Mouse (Mus musculus): Measurements from ENCODE around the gene Astn2. TPM values are rescaled to one million over a fixed set of nuclear protein-coding genes. Genes with fewer than 3 reads are reported as not detected.
A peak's percentile ranks its signal among the peaks of the same experiment; 100 is the strongest.

Gene Astn2
- 10 to 100 TPM; 22.1 to 26.8 TPM for total RNA-seq (2021)
- long read RNA-seq, experiment 1, partial matches to known transcripts: 1 of 12 reads
- long read RNA-seq, experiment 1, other reads (novel, unspliced or antisense): 11 of 12 reads
- long read RNA-seq, experiment 2, partial matches to known transcripts: 0 of 38 reads
- long read RNA-seq, experiment 2, other reads (novel, unspliced or antisense): 38 of 38 reads

DNA sequence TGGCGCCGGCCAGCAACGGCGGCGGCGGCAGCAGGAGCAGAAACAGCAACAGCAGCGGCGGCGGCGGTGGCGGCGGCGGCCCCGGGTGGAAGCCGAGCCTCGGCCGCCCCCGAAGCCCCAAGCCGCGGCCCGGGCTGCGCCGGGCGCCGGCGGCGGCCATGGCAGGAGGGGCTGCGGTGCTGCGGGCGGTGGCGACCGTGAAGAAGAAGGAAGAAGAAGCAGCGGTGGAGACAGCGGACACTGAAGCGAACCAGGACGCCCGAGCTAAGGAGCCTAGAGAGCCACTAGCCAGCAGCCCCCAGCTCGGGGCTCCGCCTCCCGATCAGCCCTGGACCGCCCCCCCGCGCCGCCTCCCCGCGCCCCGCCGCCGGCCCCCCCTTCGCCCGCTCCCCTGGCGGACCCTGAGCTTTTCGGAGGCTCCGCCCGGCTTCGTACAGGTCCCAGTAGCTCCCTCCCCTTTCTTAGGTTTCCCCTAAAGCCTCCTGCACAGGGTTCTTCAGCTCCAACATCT, at the start of gene Astn2:
Astn2 (minus strand) TSS at position 411 of the 511 bp plus-strand sequence.
- peak in 1 of 2 experiments; percentile 22 for DNase-seq (ENCODE audit: low spot score in 2 of 2)

GRCm38 (mm10) chr4:66450115-66450514, 45.7 kb upstream of the Astn2 start:
- DNase-seq (ENCODE audit: low spot score in 2 of 2): peak in 1 of 2 experiments; percentile 27

- DNase-seq (ENCODE audit: low spot score in 2 of 2): no peak
Observed at GRCm38 (mm10) chr4:66431256-66431655, 26.8 kb upstream of the Astn2 start.

- DNase-seq (ENCODE audit: low spot score in 2 of 2): peak in 1 of 2 experiments; percentile 21
Observed at GRCm38 (mm10) chr4:66425804-66426203, 21.4 kb upstream of the Astn2 start.

DNA sequence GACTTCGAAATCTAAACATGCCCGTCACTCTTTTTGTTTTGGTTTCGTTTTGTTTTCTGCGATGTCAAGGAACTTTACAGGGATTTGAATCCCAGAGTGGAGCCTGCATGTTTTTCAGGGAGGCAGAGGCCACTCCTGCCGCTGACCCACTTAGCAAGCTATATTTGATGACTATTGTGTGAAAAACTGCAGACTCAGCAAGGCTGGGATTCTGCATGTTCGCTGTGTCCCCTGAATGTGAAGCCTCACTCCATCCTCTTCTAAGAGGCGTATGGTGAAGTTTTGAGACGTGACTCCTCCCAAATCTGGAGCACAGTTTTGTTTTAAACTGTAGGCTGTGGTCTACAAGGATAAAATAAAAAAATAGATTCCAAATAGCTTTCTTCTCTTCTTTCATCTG, 10.4 kb upstream of the Astn2 start:
- no peak for DNase-seq (ENCODE audit: low spot score in 2 of 2)

- peak in 1 of 2 experiments; percentile 18 for DNase-seq (ENCODE audit: low spot score in 2 of 2)
Observed at GRCm38 (mm10) chr4:66405086-66405485, 675 bp upstream of the Astn2 start.

GRCm38 (mm10) chr4:66403708-66404200, 657 bp downstream of the Astn2 start:
- peak in 1 of 2 experiments; percentile 43 for DNase-seq (ENCODE audit: low spot score in 2 of 2)

GRCm38 (mm10) chr4:66403116-66403707, 1.2 kb downstream of the Astn2 start:
- DNase-seq (ENCODE audit: low spot score in 2 of 2): no peak

DNA sequence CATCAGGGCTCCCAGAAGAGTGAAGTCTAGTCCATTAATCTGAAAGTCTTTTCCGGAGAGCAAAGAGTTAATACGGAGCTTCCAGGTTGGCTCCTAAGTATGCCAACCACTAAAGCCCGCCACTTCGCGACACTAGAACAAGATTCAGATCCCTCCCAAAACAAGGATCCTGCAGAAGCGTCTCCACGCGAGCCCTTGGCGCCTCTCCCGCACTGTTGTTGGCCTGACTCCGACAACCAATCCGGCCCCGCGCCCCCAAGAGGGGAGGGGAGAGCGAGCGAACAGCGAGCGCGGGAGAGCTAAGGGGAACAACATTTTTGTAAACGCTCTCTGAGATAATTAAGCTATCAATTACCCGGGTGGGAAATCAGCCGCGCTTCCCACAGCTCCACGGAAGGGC, 1.8 kb downstream of the Astn2 start:
- DNase-seq (ENCODE audit: low spot score in 2 of 2): peak; percentile 34 to 43

GRCm38 (mm10) chr4:66401186-66401681, 3.2 kb downstream of the Astn2 start:
- DNase-seq (ENCODE audit: low spot score in 2 of 2): peak; percentile 40 to 62

DNA sequence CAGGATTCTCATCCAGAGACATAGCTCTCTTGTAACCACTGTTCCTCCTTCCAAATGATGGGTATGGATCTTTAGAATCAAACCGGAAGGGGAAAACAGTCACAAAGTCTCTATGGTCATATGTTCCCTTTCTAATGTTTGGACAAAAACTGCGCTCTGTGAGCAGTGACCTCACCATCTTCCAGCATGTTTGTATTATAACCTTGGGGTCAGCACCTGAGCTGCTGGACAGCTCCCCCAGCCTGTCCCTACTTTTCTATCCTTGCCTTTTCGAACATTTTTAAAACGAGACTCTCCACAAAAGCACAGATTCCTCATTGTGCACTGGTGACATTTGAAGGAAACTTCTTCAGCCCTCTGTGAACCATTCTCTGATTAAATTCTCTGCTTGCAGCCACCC, 5.3 kb downstream of the Astn2 start:
- DNase-seq (ENCODE audit: low spot score in 2 of 2): no peak

DNA sequence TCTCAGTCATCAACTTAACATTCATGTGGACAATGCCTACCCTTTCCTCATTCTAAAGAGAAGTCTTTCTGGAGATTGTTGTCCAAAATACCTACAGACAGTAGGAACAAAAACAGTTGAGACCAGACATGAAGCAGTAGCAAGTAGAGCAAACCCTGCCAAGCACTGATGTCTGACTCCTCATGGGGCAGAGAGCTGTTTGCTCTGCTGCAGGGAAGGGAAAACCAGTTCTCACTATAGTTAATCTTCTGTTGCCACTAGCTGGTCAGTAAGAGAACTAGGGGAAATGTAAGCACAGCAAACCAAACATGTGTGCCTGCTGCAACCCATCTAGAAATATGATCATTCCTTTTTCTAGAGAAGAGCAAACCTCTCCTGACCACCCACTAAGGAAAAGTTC, 7.2 kb downstream of the Astn2 start:
- no peak for DNase-seq (ENCODE audit: low spot score in 2 of 2)

GRCm38 (mm10) chr4:66393294-66393693, 11.1 kb downstream of the Astn2 start:
- DNase-seq (ENCODE audit: low spot score in 2 of 2): peak; percentile 37 to 64

- no peak for DNase-seq (ENCODE audit: low spot score in 2 of 2)
Observed at GRCm38 (mm10) chr4:66390480-66390879, 13.9 kb downstream of the Astn2 start.

GRCm38 (mm10) chr4:66378586-66378985, 25.8 kb downstream of the Astn2 start:
- DNase-seq (ENCODE audit: low spot score in 2 of 2): no peak

DNA sequence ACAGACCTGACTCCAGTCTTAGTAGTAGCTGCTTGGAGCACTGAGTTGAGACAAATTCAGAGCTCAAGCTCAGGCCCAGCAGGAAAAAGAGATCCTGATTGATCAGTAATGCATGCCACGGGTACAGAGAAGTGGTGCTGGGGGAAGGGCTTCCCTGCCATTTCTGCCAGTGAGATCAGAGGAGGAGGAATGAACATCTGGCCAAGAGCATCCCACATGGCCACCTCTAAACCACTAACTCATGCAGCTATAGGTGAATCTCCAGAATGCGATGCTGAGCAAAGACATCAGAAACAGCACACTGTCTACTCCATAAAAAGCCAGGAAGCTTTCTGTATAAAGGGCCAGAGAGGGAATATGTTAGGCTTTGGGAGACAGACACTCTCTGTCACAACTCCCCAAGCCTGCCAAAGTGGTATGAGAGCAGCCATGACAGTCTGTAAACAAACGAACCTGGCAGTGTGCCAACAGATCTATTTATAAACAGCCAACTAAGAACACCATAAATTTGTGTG, 33.8 kb downstream of the Astn2 start:
- DNase-seq (ENCODE audit: low spot score in 2 of 2): peak; percentile 15 to 56

DNA sequence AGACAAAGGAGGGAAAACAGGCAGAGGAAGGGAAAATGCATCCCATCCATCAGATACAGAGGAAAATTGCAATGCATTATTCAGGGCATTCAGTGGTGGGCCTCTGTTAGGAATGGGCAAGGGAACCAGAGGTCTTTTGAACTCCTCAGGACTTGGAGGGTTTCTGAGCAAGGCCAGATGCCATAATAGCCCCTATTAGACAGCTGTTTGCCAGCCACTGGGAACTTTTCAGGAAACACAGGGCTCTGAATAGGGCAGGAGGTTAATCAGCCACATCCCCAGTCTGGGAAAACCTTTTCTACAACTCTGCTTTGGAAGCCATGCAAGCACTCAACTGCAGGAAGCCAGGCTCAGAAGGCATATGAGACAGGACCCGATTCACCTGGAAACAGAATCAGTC, 38.9 kb downstream of the Astn2 start:
- no peak for DNase-seq (ENCODE audit: low spot score in 2 of 2)

DNA sequence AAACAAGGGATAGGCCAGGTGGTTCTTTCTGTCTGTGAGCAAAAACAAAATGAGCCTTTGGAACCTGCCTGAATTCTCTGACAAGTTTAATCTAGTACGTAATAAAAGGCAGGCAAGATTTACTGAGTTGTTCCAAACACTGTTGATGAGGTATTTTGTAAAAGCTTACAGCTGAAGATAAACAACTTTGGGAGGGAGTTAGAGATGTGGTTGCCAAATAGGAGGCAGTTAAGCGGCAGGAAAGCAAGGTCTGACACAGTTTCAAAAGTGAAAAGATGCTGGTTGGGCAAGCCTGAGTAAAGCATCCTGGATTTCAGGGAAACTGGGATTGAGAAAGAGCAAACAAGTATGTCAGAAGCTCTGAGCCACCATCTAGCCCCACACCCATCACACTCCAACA, 59.8 kb downstream of the Astn2 start:
- no peak for DNase-seq (ENCODE audit: low spot score in 2 of 2)

GRCm38 (mm10) chr4:66337443-66337842, 67.0 kb downstream of the Astn2 start:
- no peak for DNase-seq (ENCODE audit: low spot score in 2 of 2)

GRCm38 (mm10) chr4:66330600-66331285, 73.7 kb downstream of the Astn2 start:
- DNase-seq (ENCODE audit: low spot score in 2 of 2): no peak

DNA sequence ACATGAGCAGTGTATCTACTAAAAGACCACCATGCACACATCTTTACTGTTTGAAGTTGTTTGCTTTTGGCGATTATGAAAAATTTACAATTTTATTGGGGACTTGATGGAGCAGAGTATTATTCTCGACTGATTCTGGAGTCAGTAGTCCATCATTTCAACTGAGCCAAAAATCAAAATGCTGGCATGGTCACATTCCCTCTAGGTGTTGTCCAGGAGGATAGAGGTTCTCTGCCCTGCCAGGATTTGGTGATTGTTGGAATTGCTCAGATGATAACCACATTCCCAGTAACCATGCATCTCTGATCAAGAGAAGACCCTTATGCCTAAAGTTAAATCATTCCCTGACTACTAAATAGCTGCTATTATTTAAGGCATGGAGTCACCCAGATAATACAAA, 83.4 kb downstream of the Astn2 start:
- DNase-seq (ENCODE audit: low spot score in 2 of 2): no peak

Data from layer of hippocampus, postnatal 14 days (tissue).